Mouse (Mus musculus): ENCODE data around the gene Sema6d.

Gene Sema6d

GRCm38 (mm10) chr2:124617440-124617839 is 527.7 kb downstream of the Sema6d start:
- no peak for DNase-seq (ENCODE audit: low spot score)

DNA sequence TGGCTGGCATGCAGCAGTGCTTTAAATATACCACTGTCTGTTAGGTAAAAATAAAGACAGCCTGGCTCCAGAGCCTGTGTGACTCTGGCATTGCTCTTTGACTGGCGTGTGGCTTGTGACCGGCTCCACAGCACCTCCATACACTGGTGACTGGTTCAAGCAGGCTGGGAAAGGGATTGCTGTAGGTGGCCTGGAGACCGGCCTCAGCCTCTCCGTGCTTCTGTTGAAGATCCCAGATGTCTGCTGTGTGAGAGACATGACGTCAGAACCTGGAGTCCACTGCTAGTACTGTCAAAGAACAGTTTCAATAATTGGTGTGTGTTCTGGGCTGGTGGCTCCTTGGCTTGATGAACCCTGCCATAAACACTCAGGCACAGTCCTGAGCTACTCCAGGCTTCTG is 528.3 kb downstream of the Sema6d start:
- DNase-seq (ENCODE audit: low spot score): no peak

DNA sequence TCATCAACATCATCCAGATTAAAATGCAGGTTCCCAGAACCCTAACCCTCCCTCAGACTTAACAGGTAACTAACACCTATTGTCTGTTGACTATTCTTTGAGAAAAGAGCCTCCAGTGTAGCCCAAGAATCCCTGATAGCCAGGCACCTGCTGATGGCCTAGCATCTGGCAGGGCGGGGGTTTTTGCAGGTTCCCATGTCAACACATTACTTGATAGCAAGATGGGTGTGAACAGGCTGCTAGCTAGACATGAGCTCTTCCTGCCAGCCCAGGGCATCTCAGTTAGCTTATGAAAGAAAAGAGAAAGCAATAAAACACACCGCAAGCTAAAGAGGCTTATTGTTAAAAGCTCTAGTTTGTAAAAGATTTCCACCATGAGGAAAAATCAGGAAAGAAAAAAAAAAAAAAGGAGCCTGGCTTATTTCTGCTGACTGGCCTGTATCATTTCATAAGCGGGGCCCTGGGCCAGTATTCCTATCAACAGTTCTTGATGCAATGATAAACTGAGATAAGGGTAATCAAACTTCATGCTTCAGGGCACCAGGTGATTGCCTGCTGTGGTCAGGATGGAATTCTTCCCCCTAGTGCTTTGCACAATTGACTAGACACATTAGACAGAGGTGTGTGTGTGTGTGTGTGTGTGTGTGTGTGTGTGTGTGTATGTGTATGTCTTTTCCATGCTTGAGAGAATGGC is 528.9 kb downstream of the Sema6d start:
- no peak for DNase-seq (ENCODE audit: low spot score)

DNA sequence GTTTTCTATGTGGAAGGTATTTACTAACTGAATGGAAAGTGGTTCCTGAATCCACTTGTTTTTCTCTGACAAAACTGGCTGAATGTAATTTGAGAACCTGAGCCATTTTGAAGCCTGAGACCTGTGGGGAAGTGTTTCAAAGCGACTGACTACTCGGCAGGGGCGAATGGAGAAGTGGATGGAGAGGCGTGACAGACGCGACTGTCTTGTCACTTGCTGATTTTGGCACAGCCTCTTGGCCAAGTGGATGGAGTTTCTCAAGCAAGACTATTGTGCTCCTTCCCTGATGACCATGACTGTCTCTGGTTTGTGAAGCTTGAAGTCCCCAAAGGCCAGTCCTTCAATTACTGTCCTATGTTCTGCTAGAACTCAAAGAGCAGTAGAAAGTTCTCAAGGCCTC is 530.7 kb downstream of the Sema6d start:
- DNase-seq (ENCODE audit: low spot score): no peak

DNA sequence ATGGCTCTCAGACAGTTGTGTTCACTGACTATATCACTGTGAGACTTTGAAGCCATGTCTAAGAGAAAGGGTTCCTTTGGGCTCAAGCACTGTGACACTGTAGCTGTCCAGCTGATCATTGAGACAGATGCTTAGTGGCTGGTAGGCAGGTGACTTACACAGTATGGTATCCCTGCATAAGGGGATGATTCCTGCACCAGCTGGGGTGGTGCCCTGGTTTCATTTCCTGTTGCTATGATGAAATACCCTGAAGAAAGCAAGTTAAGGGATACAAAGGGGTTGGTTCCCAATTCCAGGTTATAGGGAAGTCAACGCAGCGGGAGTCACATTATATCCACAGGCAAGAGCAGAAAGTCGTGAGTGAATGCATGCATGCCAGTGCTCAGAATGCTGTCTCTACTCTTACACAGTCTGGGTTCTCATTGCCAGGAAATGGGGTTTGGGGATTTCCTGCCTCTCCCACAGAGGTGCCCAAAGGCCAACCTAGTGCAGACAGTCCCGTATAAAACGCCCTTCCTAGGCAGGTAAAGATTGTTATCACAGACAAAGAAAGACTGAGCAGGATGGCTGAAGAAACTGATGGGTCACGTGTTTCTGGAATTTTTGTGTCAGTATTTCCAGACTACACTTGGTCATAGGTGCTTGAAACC is 532.3 kb downstream of the Sema6d start:
- no peak for DNase-seq (ENCODE audit: low spot score)

DNA sequence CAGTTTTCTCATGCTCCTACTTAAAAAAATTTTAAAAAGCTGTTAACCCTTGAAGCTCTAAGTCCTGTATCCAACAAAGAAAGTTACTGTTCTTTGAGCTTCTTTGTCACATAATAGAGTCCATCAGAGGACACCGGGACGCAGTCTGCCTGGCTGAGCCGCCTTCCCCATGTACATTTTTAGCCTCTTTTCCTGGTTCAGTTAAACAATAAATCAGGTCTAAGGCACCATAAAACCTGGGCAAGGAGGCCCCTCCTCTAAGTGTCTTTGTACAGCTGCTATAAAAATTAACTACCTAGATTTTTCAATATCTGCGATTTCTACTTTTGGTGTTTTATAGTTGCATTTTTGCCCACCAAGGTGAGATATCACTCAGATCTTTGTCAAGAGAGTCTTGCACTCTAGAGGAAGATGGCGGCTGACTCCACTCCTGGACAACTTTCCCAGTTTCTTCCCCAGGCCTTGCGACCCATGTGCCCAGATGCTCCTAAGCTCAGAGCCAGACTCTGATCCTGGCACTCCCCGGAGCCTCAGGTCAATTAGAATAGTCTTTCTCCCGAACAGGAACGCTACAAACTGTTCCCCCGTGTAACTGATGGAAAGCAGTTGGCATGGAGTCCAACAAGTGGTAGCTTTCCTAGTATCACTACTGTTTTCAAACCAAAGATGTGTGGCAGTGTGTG is 534.6 kb downstream of the Sema6d start:
- no peak for DNase-seq (ENCODE audit: low spot score)

GRCm38 (mm10) chr2:124626425-124626824 is 536.7 kb downstream of the Sema6d start:
- no peak for DNase-seq (ENCODE audit: low spot score)

DNA sequence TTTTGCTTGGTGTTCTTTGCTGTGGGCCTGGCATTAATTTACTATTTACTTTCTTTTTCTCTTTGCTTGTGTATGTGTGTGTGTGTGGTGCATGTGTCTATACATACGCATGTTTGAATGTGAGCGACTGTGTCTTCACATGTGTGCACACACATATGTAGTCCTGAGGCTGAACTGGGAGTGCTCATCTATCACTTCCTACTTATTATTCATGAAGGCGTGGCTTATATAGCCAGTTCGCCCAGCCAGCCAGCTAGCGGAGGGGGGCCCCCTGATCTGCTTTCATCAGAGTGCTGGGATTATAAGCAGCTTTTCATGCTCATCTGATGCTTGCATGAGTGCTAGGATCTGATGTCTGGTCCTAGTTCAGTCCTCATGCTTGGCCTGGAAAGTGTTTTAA is 537.9 kb downstream of the Sema6d start:
- DNase-seq (ENCODE audit: low spot score): no peak

- DNase-seq (ENCODE audit: low spot score): no peak
These were observed 538.9 kb downstream of the Sema6d start for GRCm38 (mm10) chr2:124628701-124629100.

DNA sequence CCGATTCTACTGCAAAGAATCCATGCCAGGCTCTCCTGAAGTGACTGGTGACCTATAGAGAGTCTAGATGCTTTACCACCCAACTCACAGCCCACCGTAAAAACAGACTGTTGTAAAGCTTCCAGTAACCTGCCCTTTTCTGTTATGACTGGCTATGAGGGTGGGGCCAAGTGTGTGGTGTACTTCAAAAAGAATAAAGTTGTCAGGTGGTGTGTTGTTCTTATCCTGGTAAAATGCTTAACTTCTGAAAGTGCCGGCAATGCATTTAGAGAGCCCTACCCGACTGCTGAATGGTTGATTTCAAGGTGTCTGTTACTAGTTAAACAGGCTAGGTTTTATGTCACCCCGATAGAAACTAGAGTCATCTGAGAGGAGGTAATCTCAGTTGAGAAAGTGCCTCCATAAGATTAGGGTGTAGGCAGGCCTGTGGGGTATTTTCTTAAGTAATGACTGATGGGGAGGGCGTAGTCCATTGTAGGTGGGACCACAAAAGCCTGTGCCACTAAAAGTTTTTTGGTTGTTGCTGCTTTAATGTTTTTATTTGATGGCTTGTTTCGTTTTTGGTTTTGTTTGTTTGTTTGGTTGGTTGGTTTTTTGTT is 544.7 kb downstream of the Sema6d start:
- DNase-seq (ENCODE audit: low spot score): no peak

GRCm38 (mm10) chr2:124635271-124635865 is 545.6 kb downstream of the Sema6d start:
- no peak for DNase-seq (ENCODE audit: low spot score)

- no peak for DNase-seq (ENCODE audit: low spot score)
These were observed 547.3 kb downstream of the Sema6d start for GRCm38 (mm10) chr2:124637080-124637479.

DNA sequence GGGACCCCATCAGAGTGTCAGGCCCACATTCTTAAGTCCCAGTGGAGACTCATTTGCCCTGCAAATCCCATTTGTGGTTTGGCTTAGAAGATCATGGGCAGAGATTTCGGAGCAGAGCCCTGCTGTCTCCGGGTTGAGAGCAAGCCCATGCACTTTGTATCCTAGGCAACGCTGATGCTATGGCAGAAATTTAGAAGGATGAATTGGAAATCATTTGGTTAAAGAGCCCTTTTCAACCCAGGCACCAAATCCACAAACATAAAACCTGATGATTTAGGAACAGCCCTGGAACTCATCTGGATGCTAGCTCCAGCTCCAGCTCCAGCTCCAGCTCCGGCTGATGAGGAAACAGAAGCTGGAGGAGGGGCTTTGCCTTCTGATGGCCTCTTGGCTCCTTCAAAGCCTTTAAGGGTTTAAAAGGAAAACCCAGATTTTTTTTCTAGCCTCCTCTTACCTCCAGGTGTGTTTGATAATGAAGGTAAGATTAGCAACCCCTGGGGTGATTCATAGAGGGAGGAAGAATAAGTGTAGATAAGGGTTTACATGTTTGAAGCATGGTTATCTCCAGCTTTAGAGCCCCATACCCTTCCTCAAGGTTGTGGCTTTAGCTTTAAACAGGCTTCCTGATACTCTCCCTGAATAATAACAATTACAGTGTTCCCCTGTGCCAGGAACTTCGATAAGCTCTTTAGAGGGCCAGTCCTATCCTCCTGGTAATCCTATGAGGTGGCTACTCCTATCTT is 549.6 kb downstream of the Sema6d start:
- DNase-seq (ENCODE audit: low spot score): no peak

DNA sequence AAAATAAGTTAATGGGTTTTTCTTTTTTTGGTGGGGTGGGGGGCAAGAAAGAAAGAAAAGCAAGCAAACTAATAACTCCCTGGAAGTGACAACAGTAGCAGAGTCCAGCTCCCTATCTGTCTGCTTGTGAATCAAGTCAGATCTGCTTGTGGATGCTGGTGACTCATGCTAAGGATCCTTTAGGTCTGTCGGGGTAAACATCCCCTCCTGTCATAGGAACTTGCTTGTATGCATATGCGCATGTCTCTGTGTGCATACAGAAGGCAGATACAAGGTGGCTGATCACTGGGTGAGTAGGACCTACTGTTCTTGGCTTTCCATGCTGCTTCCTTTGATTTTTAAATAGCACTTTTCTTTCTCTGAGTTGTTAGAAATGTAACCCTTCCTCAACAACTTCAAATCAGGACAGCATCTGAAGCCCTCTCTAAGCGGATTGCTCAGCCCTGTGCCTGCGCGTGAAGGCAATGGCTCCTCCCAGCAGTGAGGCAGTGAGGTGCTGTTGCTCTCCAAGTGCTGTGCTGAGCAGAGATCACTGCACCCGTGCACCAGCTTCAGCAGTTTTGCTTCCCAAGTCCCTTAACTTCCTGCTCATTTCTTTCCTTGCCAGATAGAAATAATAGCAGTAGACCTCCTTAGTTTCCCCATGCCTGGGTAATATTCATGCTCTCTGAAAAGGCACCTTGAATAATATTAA is 550.9 kb downstream of the Sema6d start:
- DNase-seq (ENCODE audit: low spot score): no peak

GRCm38 (mm10) chr2:124641194-124641558 is 551.4 kb downstream of the Sema6d start:
- no peak for DNase-seq (ENCODE audit: low spot score)

DNA sequence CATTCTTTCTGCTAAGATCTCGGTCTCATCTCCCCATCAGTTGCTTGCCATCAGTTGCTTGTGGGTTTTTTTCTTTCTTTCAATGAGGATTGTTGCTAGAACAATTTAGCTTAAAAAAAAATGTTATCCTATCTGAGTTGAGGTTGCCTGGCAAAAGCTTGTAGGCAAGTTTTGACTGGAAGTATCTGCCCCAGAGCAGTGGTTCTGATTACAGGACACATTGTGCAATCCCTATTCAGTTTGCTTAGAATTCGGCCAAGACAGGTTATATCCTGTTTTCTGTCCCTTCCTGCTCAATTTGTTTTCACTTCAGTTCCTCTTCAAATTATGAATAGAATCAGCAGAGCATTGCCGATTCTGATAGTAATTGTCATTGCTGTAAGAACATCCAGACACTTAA is 552.4 kb downstream of the Sema6d start:
- DNase-seq (ENCODE audit: low spot score): no peak

GRCm38 (mm10) chr2:124650609-124651008 is 560.8 kb downstream of the Sema6d start:
- no peak for DNase-seq (ENCODE audit: low spot score)

DNA sequence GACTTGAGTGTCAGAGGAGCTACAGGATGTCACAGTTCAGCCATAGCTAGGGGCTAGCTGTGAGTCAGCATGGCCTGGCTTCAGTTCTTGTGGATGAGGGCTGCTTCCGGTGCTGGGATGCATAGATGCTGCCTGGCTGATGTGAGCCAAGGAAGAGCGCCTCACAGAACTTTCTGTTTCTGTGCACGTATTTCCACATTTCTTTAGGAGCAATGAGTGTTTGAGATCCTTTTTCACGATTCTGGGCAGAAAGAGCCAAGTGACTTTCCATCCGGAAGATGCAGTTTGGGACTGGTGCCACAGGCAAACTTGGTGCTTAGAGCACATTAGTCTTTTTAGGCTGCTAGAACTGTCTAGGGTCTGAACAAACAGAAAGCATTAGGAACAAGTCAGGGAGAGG is 561.4 kb downstream of the Sema6d start:
- no peak for DNase-seq (ENCODE audit: low spot score)

- no peak for DNase-seq (ENCODE audit: low spot score)
These were observed 563.4 kb downstream of the Sema6d start for GRCm38 (mm10) chr2:124653161-124653560.

- DNase-seq (ENCODE audit: low spot score): no peak
These were observed 567.6 kb downstream of the Sema6d start for GRCm38 (mm10) chr2:124657358-124657757.

GRCm38 (mm10) chr2:124658374-124658773 is 568.6 kb downstream of the Sema6d start:
- DNase-seq (ENCODE audit: low spot score): no peak

Measured in urinary bladder, postnatal 10 days (tissue).